Mouse (Mus musculus) retina, adult 2 months (tissue): Measurements from ENCODE around the gene Jade3.

Experiments
- DNase-seq: peaks from one replicate; pipeline ENCODE4 v3.0.0-alpha.2; 2012; ENCODE audit warnings: low read depth, low spot score

Gene Jade3

GRCm38 (mm10) chrX:20548011-20548879 is 122.8 kb downstream of the Jade3 start:
- no peak for DNase-seq

- DNase-seq = no peak
Observed at GRCm38 (mm10) chrX:20548880-20549440, 123.5 kb downstream of the Jade3 start.

GRCm38 (mm10) chrX:20549532-20549931 is 124.0 kb downstream of the Jade3 start, which contains the start of gene Rgn:
TSS of gene Rgn (plus strand) at chrX:20549787.
- DNase-seq = no peak

- no peak for DNase-seq
Observed at GRCm38 (mm10) chrX:20552199-20552598, 126.7 kb downstream of the Jade3 start.

- DNase-seq = no peak
Observed at GRCm38 (mm10) chrX:20561846-20562245, 136.4 kb downstream of the Jade3 start.

GRCm38 (mm10) chrX:20563941-20564340 is 138.5 kb downstream of the Jade3 start:
- DNase-seq = no peak
